Mouse (Mus musculus): ENCODE measurements around the gene Hmga2.
"Not testable (repeated sequence)": the region's sequence is repeated elsewhere in the genome, so short reads cannot be mapped to it uniquely, and the experiment has no call there.

Hmga2 gene

GRCm38 (mm10) chr10:120394740-120395139 lies 81.5 kb downstream of the Hmga2 start:
- no peak for DNase-seq (ENCODE audit: low spot score in 2 of 2)

- no peak for DNase-seq (ENCODE audit: low spot score in 2 of 2)
These were observed 84.1 kb downstream of the Hmga2 start for GRCm38 (mm10) chr10:120391971-120392716.

- no peak for DNase-seq (ENCODE audit: low spot score in 2 of 2)
These were observed 85.1 kb downstream of the Hmga2 start for GRCm38 (mm10) chr10:120390912-120391835.

- no peak for DNase-seq (ENCODE audit: low spot score in 2 of 2)
These were observed 86.6 kb downstream of the Hmga2 start for GRCm38 (mm10) chr10:120389707-120390106.

- no peak for DNase-seq (ENCODE audit: low spot score in 2 of 2)
These were observed 87.3 kb downstream of the Hmga2 start for GRCm38 (mm10) chr10:120388966-120389365.

- no peak for DNase-seq (ENCODE audit: low spot score in 2 of 2)
These were observed 87.8 kb downstream of the Hmga2 start for GRCm38 (mm10) chr10:120388400-120388871.

- DNase-seq (ENCODE audit: low spot score in 2 of 2), result no peak
These were observed 89.2 kb downstream of the Hmga2 start for GRCm38 (mm10) chr10:120387105-120387504.

GRCm38 (mm10) chr10:120384797-120385600 lies 91.3 kb downstream of the Hmga2 start:
- DNase-seq (ENCODE audit: low spot score in 2 of 2), result no peak

- DNase-seq (ENCODE audit: low spot score in 2 of 2), result no peak
These were observed 92.2 kb downstream of the Hmga2 start for GRCm38 (mm10) chr10:120384040-120384439.

- DNase-seq (ENCODE audit: low spot score in 2 of 2), result no peak
These were observed 98.5 kb downstream of the Hmga2 start for GRCm38 (mm10) chr10:120377795-120378194.

- DNase-seq (ENCODE audit: low spot score in 2 of 2), result peak; percentile 58 to 69
These were observed 98.9 kb downstream of the Hmga2 start for GRCm38 (mm10) chr10:120377327-120377752.

GRCm38 (mm10) chr10:120375438-120375837 lies 100.8 kb downstream of the Hmga2 start:
- no peak for DNase-seq (ENCODE audit: low spot score in 2 of 2)

GRCm38 (mm10) chr10:120371215-120371614 lies 105.1 kb downstream of the Hmga2 start:
- DNase-seq (ENCODE audit: low spot score in 2 of 2), result no peak

- no peak for DNase-seq (ENCODE audit: low spot score in 2 of 2)
These were observed 107.0 kb downstream of the Hmga2 start for GRCm38 (mm10) chr10:120369187-120369805.

- DNase-seq (ENCODE audit: low spot score in 2 of 2), result not testable (repeated sequence)
These were observed 110.1 kb downstream of the Hmga2 start for GRCm38 (mm10) chr10:120366173-120366592.

GRCm38 (mm10) chr10:120365380-120366172 lies 110.7 kb downstream of the Hmga2 start:
- no peak for DNase-seq (ENCODE audit: low spot score in 2 of 2)

- DNase-seq (ENCODE audit: low spot score in 2 of 2), result no peak
These were observed 112.2 kb downstream of the Hmga2 start for GRCm38 (mm10) chr10:120363983-120364582.

GRCm38 (mm10) chr10:120363298-120363982 lies 112.8 kb downstream of the Hmga2 start:
- DNase-seq (ENCODE audit: low spot score in 2 of 2), result not testable (repeated sequence)

GRCm38 (mm10) chr10:120354523-120355030 lies 121.7 kb downstream of the Hmga2 start:
- DNase-seq (ENCODE audit: low spot score in 2 of 2), result no peak
